Mouse (Mus musculus): Measurements from ENCODE around the gene Chkb. TPM values are rescaled to one million over a fixed set of nuclear protein-coding genes. Genes with fewer than 3 reads are reported as not detected.

Chkb gene
- polyA plus RNA-seq, 1 experiment from 2014 or later: 25.8 TPM

GRCm38 (mm10) chr15:89473921-89474320 is 44.2 kb upstream of the Chkb start:
- H3K9ac ChIP-seq (ENCODE audit: low read depth, low read length): no peak overlapping the region
- H3K27ac ChIP-seq (ENCODE audit: low read length): no peak overlapping the region
- no peak for ATAC-seq (ENCODE audit: low read depth)
- no peaks in the 10 kb centered on the region for H3K9me3 ChIP-seq (replicated peaks; ENCODE audit: control insufficient read depth, low read length)
- no peak overlapping the region for H3K4me3 ChIP-seq (ENCODE audit: low read depth, low read length)
- 89% methylated on average over 8 of the region's 8 CpGs for WGBS (ENCODE audit: insufficient replicate concordance)
- no peaks in the 10 kb centered on the region for H3K27me3 ChIP-seq (ENCODE audit: control insufficient read depth, insufficient read depth, low read depth, low read length)
- peaks cover 12% of the 10 kb centered on the region for H3K4me1 ChIP-seq (ENCODE audit: control insufficient read depth, low read depth, low read length)
- H3K36me3 ChIP-seq (ENCODE audit: control insufficient read depth, insufficient read depth): no peaks in the 10 kb centered on the region
- H3K4me2 ChIP-seq (ENCODE audit: low read depth, low read length): no peak overlapping the region

- Histone ChIP-seq H3K4me3 (ENCODE audit: low read depth, low read length) (no peak overlapping the region), H3K4me2 (ENCODE audit: low read depth, low read length) (no peak overlapping the region), H3K36me3 (ENCODE audit: control insufficient read depth, insufficient read depth) (no peaks in the 10 kb centered on the region), H3K27ac (ENCODE audit: low read length) (no peak overlapping the region), H3K9ac (ENCODE audit: low read depth, low read length) (no peak overlapping the region), H3K9me3 (replicated peaks; ENCODE audit: control insufficient read depth, low read length) (no peaks in the 10 kb centered on the region), H3K4me1 (ENCODE audit: control insufficient read depth, low read depth, low read length) (peaks cover 12% of the 10 kb centered on the region), H3K27me3 (ENCODE audit: control insufficient read depth, insufficient read depth, low read depth, low read length) (no peaks in the 10 kb centered on the region)
- WGBS (ENCODE audit: insufficient replicate concordance): 73% methylated on average over 9 of the region's 9 CpGs
- ATAC-seq (ENCODE audit: low read depth): no peak
Measured at GRCm38 (mm10) chr15:89473370-89473769, 43.7 kb upstream of the Chkb start.

- ATAC-seq (ENCODE audit: low read depth): no peak
- Histone ChIP-seq H3K36me3 (ENCODE audit: control insufficient read depth, insufficient read depth) (no peaks in the 10 kb centered on the region), H3K4me3 (ENCODE audit: low read depth, low read length) (no peak overlapping the region), H3K27me3 (ENCODE audit: control insufficient read depth, insufficient read depth, low read depth, low read length) (no peaks in the 10 kb centered on the region), H3K9ac (ENCODE audit: low read depth, low read length) (no peak overlapping the region), H3K4me1 (ENCODE audit: control insufficient read depth, low read depth, low read length) (peaks cover 10% of the 10 kb centered on the region), H3K27ac (ENCODE audit: low read length) (no peak overlapping the region), H3K9me3 (replicated peaks; ENCODE audit: control insufficient read depth, low read length) (no peaks in the 10 kb centered on the region), H3K4me2 (ENCODE audit: low read depth, low read length) (no peak overlapping the region)
- 80% methylated on average over 4 of the region's 4 CpGs for WGBS (ENCODE audit: insufficient replicate concordance)
Measured at GRCm38 (mm10) chr15:89471476-89471875, 41.8 kb upstream of the Chkb start.

- Histone ChIP-seq H3K4me1 (ENCODE audit: control insufficient read depth, low read depth, low read length) (no peaks in the 10 kb centered on the region), H3K27me3 (ENCODE audit: control insufficient read depth, insufficient read depth, low read depth, low read length) (no peaks in the 10 kb centered on the region), H3K4me2 (ENCODE audit: low read depth, low read length) (no peak overlapping the region), H3K9me3 (replicated peaks; ENCODE audit: control insufficient read depth, low read length) (no peaks in the 10 kb centered on the region), H3K4me3 (ENCODE audit: low read depth, low read length) (no peak overlapping the region), H3K9ac (ENCODE audit: low read depth, low read length) (no peak overlapping the region), H3K36me3 (ENCODE audit: control insufficient read depth, insufficient read depth) (no peaks in the 10 kb centered on the region), H3K27ac (ENCODE audit: low read length) (no peak overlapping the region)
- 31% methylated on average over 2 of the region's 2 CpGs for WGBS (ENCODE audit: insufficient replicate concordance)
- no peak for ATAC-seq (ENCODE audit: low read depth)
Measured at GRCm38 (mm10) chr15:89468577-89468976, 38.9 kb upstream of the Chkb start.

GRCm38 (mm10) chr15:89465052-89465451 is 35.3 kb upstream of the Chkb start:
- Histone ChIP-seq H3K4me1 (ENCODE audit: control insufficient read depth, low read depth, low read length) (no peaks in the 10 kb centered on the region), H3K36me3 (ENCODE audit: control insufficient read depth, insufficient read depth) (no peaks in the 10 kb centered on the region), H3K4me2 (ENCODE audit: low read depth, low read length) (no peak overlapping the region), H3K9me3 (replicated peaks; ENCODE audit: control insufficient read depth, low read length) (no peaks in the 10 kb centered on the region), H3K4me3 (ENCODE audit: low read depth, low read length) (no peak overlapping the region), H3K27me3 (ENCODE audit: control insufficient read depth, insufficient read depth, low read depth, low read length) (no peaks in the 10 kb centered on the region), H3K27ac (ENCODE audit: low read length) (no peak overlapping the region), H3K9ac (ENCODE audit: low read depth, low read length) (no peak overlapping the region)
- 16% methylated on average over 1 of the region's 1 CpGs for WGBS (ENCODE audit: insufficient replicate concordance)
- ATAC-seq (ENCODE audit: low read depth): no peak

- H3K4me2 ChIP-seq (ENCODE audit: low read depth, low read length): no peak overlapping the region
- peaks cover 4% of the 10 kb centered on the region for H3K27me3 ChIP-seq (ENCODE audit: control insufficient read depth, insufficient read depth, low read depth, low read length)
- no peak overlapping the region for H3K9ac ChIP-seq (ENCODE audit: low read depth, low read length)
- H3K9me3 ChIP-seq (replicated peaks; ENCODE audit: control insufficient read depth, low read length): no peaks in the 10 kb centered on the region
- H3K36me3 ChIP-seq (ENCODE audit: control insufficient read depth, insufficient read depth): no peaks in the 10 kb centered on the region
- no peak overlapping the region for H3K4me3 ChIP-seq (ENCODE audit: low read depth, low read length)
- H3K27ac ChIP-seq (ENCODE audit: low read length): no peak overlapping the region
- 27% methylated on average over 5 of the region's 5 CpGs for WGBS (ENCODE audit: insufficient replicate concordance)
- no peak for ATAC-seq (ENCODE audit: low read depth)
- no peaks in the 10 kb centered on the region for H3K4me1 ChIP-seq (ENCODE audit: control insufficient read depth, low read depth, low read length)
Measured at GRCm38 (mm10) chr15:89463334-89464235, 33.9 kb upstream of the Chkb start.

GRCm38 (mm10) chr15:89462176-89462575 is 32.5 kb upstream of the Chkb start:
- WGBS (ENCODE audit: insufficient replicate concordance): 56% methylated on average over 7 of the region's 7 CpGs
- no peaks in the 10 kb centered on the region for H3K9me3 ChIP-seq (replicated peaks; ENCODE audit: control insufficient read depth, low read length)
- ATAC-seq (ENCODE audit: low read depth): no peak
- no peaks in the 10 kb centered on the region for H3K36me3 ChIP-seq (ENCODE audit: control insufficient read depth, insufficient read depth)
- H3K4me2 ChIP-seq (ENCODE audit: low read depth, low read length): no peak overlapping the region
- no peaks in the 10 kb centered on the region for H3K4me1 ChIP-seq (ENCODE audit: control insufficient read depth, low read depth, low read length)
- H3K9ac ChIP-seq (ENCODE audit: low read depth, low read length): no peak overlapping the region
- no peak overlapping the region for H3K27ac ChIP-seq (ENCODE audit: low read length)
- H3K4me3 ChIP-seq (ENCODE audit: low read depth, low read length): no peak overlapping the region
- H3K27me3 ChIP-seq (ENCODE audit: control insufficient read depth, insufficient read depth, low read depth, low read length): peaks cover 7% of the 10 kb centered on the region

GRCm38 (mm10) chr15:89461321-89461720 is 31.6 kb upstream of the Chkb start:
- WGBS (ENCODE audit: insufficient replicate concordance): 68% methylated on average over 15 of the region's 15 CpGs
- peaks cover 7% of the 10 kb centered on the region for H3K27me3 ChIP-seq (ENCODE audit: control insufficient read depth, insufficient read depth, low read depth, low read length)
- H3K9me3 ChIP-seq (replicated peaks; ENCODE audit: control insufficient read depth, low read length): no peaks in the 10 kb centered on the region
- no peaks in the 10 kb centered on the region for H3K4me1 ChIP-seq (ENCODE audit: control insufficient read depth, low read depth, low read length)
- H3K9ac ChIP-seq (ENCODE audit: low read depth, low read length): no peak overlapping the region
- H3K4me3 ChIP-seq (ENCODE audit: low read depth, low read length): no peak overlapping the region
- ATAC-seq (ENCODE audit: low read depth): no peak
- no peak overlapping the region for H3K4me2 ChIP-seq (ENCODE audit: low read depth, low read length)
- H3K27ac ChIP-seq (ENCODE audit: low read length): no peak overlapping the region
- no peaks in the 10 kb centered on the region for H3K36me3 ChIP-seq (ENCODE audit: control insufficient read depth, insufficient read depth)

- H3K27me3 ChIP-seq (ENCODE audit: control insufficient read depth, insufficient read depth, low read depth, low read length): peaks cover 7% of the 10 kb centered on the region
- 60% methylated on average over 10 of the region's 10 CpGs for WGBS (ENCODE audit: insufficient replicate concordance)
Measured at GRCm38 (mm10) chr15:89460298-89460697, 30.6 kb upstream of the Chkb start.

More at GRCm38 (mm10) chr15:89460298-89460697, 30.6 kb upstream of the Chkb start:
- no peak for ATAC-seq (ENCODE audit: low read depth)
- Histone ChIP-seq H3K9ac (ENCODE audit: low read depth, low read length) (no peak overlapping the region), H3K4me1 (ENCODE audit: control insufficient read depth, low read depth, low read length) (no peaks in the 10 kb centered on the region), H3K4me3 (ENCODE audit: low read depth, low read length) (no peak overlapping the region), H3K27ac (ENCODE audit: low read length) (no peak overlapping the region), H3K4me2 (ENCODE audit: low read depth, low read length) (no peak overlapping the region), H3K36me3 (ENCODE audit: control insufficient read depth, insufficient read depth) (no peaks in the 10 kb centered on the region), H3K9me3 (replicated peaks; ENCODE audit: control insufficient read depth, low read length) (no peaks in the 10 kb centered on the region)

Data from liver, embryonic 16.5 days (tissue).